Mouse (Mus musculus) liver, adult 2 months (tissue): Measurements from ENCODE around the gene Dennd6a.

Experiments used
- CTCF ChIP-seq: fragments of 200-500 bp; IDR thresholded peaks from 2 replicates; pipeline ENCODE4 v1.5.1; 2011; ENCODE audit warnings: low read depth, low read length, control low read depth
- POLR2A ChIP-seq: fragments of 200-500 bp; IDR thresholded peaks from 2 replicates; pipeline ENCODE4 v1.6.1; 2011; ENCODE audit warnings: low read length, control low read depth; ENCODE audit not compliant: insufficient read depth; ENCODE audit errors: extremely low read depth

GRCm38 (mm10) chr14:26552853-26553252 is 20.8 kb upstream of the Dennd6a start:
- no peak for TF ChIP-seq CTCF
- no peak for TF ChIP-seq POLR2A
